Mouse (Mus musculus) MEL (cell line): ENCODE results near the gene Usp3. TPM values are rescaled to one million over a fixed set of nuclear protein-coding genes. Genes with fewer than 3 reads are reported as not detected.

Experiments used
- DNase-seq: peaks from one replicate; pipeline ENCODE4 v3.0.0; 2011; ENCODE audit warnings: low read depth, low spot score
- H3K27ac ChIP-seq: 2 replicates; pipeline ENCODE4 v1.5.1; 2012; ENCODE audit warnings: low read depth, mild to moderate bottlenecking, control low read depth, low read length, moderate library complexity; ENCODE audit not compliant: control insufficient read depth
- H3K27me3 ChIP-seq, 2 experiments: fragments of 150-350 bp in 1 of 2; sonication (generic) in 1 of 2; 2 replicates each; pipeline ENCODE4 v1.6.1; 2012; ENCODE audit warnings: low read length in 2 of 2, mild to moderate bottlenecking in 2 of 2, improper control_type of control experiment in 1 of 2, moderate library complexity in 1 of 2; ENCODE audit not compliant: insufficient read depth in 2 of 2, control insufficient read depth in 1 of 2
- H3K36me3 ChIP-seq, 2 experiments: 2 replicates each; pipeline ENCODE4 v1.6.1; 2012 to 2014; ENCODE audit warnings: low read length in 2 of 2, improper control_type of control experiment in 1 of 2, inconsistent platforms in 1 of 2, mild to moderate bottlenecking in 1 of 2; ENCODE audit not compliant: insufficient read depth in 2 of 2, control insufficient read depth in 1 of 2
- H3K4me1 ChIP-seq, 2 experiments: fragments of 150-350 bp in 1 of 2; sonication (generic) in 1 of 2; 2 replicates each; pipeline ENCODE4 v1.6.1; 2012; ENCODE audit warnings: low read length in 2 of 2, improper control_type of control experiment in 1 of 2, mild to moderate bottlenecking in 1 of 2; ENCODE audit not compliant: insufficient read depth in 2 of 2, control insufficient read depth in 1 of 2
- H3K4me3 ChIP-seq, 2 experiments: fragments of 150-350 bp in 1 of 2; sonication (generic) in 1 of 2; 2 replicates each; pipeline ENCODE4 v1.5.1; 2012; ENCODE audit warnings: low read depth in 2 of 2, low read length in 2 of 2, mild to moderate bottlenecking in 2 of 2, moderate library complexity in 2 of 2, control low read depth in 1 of 2, improper control_type of control experiment in 1 of 2; ENCODE audit not compliant: control insufficient read depth in 1 of 2, insufficient read depth in 1 of 2
- H3K79me2 ChIP-seq: 2 replicates; pipeline ENCODE4 v1.6.1; 2012; ENCODE audit warnings: mild to moderate bottlenecking, low read length, moderate library complexity; ENCODE audit not compliant: control insufficient read depth, poor library complexity, insufficient read depth
- H3K9ac ChIP-seq: 2 replicates; pipeline ENCODE4 v1.6.1; 2012; ENCODE audit warnings: low read depth, mild to moderate bottlenecking, control low read depth, low read length, moderate library complexity; ENCODE audit not compliant: control insufficient read depth, poor library complexity, severe bottlenecking
- H3K9me3 ChIP-seq: fragments of 150-350 bp; sonication (generic); replicated peaks from 2 replicates; pipeline ENCODE4 v1.6.1; 2012; ENCODE audit warnings: mild to moderate bottlenecking, low read length, improper control_type of control experiment, moderate library complexity; ENCODE audit not compliant: insufficient read depth
- CHD1 ChIP-seq: IDR thresholded peaks from 2 replicates; pipeline ENCODE4 v1.6.1; 2012; ENCODE audit warnings: low read depth, mild to moderate bottlenecking, inconsistent platforms, low read length, improper control_type of control experiment
- CTCF ChIP-seq, 3 experiments: IDR thresholded peaks in 2 of 3; conservative IDR thresholded peaks in 1 of 3; 2 replicates each; pipeline ENCODE4 v1.5.1; 2011 to 2012; ENCODE audit warnings: low read length in 3 of 3, low read depth in 2 of 3, mild to moderate bottlenecking in 2 of 3, improper control_type of control experiment in 1 of 3, inconsistent platforms in 1 of 3, mixed read lengths in 1 of 3, moderate library complexity in 1 of 3; ENCODE audit not compliant: control insufficient read depth in 1 of 3, insufficient read depth in 1 of 3, poor library complexity in 1 of 3, severe bottlenecking in 1 of 3
- E2F4 ChIP-seq: IDR thresholded peaks from 2 replicates; pipeline ENCODE4 v1.6.1; 2011; ENCODE audit warnings: low read depth, low read length, improper control_type of control experiment, borderline replicate concordance
- ELF1 ChIP-seq: IDR thresholded peaks from 2 replicates; pipeline ENCODE4 v1.6.1; 2014; ENCODE audit warnings: low read depth, mild to moderate bottlenecking, inconsistent platforms, low read length, improper control_type of control experiment, moderate library complexity
- ETS1 ChIP-seq: IDR thresholded peaks from 2 replicates; pipeline ENCODE4 v1.6.1; 2012; ENCODE audit warnings: low read depth, mild to moderate bottlenecking, inconsistent platforms, low read length, improper control_type of control experiment, moderate library complexity
- GATA1 ChIP-seq: IDR thresholded peaks from 2 replicates; pipeline ENCODE4 v1.6.1; 2011; ENCODE audit warnings: low read depth, low read length, improper control_type of control experiment
- KAT2A ChIP-seq: conservative IDR thresholded peaks from 2 replicates; pipeline ENCODE4 v1.6.1; 2012; ENCODE audit warnings: low read depth, low read length, improper control_type of control experiment, inconsistent platforms
- MAFK ChIP-seq: IDR thresholded peaks from 2 replicates; pipeline ENCODE4 v1.6.1; 2011; ENCODE audit warnings: low read depth, mild to moderate bottlenecking, low read length, improper control_type of control experiment, borderline replicate concordance
- MAX ChIP-seq: IDR thresholded peaks from 2 replicates; pipeline ENCODE4 v1.6.1; 2011; ENCODE audit warnings: low read length, improper control_type of control experiment
- MYB ChIP-seq: IDR thresholded peaks from 2 replicates; pipeline ENCODE4 v1.6.1; 2011; ENCODE audit warnings: mild to moderate bottlenecking, low read depth, low read length, improper control_type of control experiment
- MYC ChIP-seq: IDR thresholded peaks from 2 replicates; pipeline ENCODE4 v1.6.1; 2011; ENCODE audit warnings: low read depth, mild to moderate bottlenecking, low read length, improper control_type of control experiment, moderate library complexity
- NRF1 ChIP-seq: IDR thresholded peaks from 2 replicates; pipeline ENCODE4 v1.6.1; 2014; ENCODE audit warnings: low read depth, mild to moderate bottlenecking, inconsistent platforms, low read length, improper control_type of control experiment, moderate library complexity; ENCODE audit not compliant: poor library complexity, insufficient read depth, severe bottlenecking
- RAD21 ChIP-seq: IDR thresholded peaks from 2 replicates; pipeline ENCODE4 v1.6.1; 2011; ENCODE audit warnings: mild to moderate bottlenecking, low read depth, low read length, improper control_type of control experiment
- RCOR1 ChIP-seq: IDR thresholded peaks from 2 replicates; pipeline ENCODE4 v1.6.1; 2012; ENCODE audit warnings: low read depth, mild to moderate bottlenecking, inconsistent platforms, low read length, improper control_type of control experiment
- SIN3A ChIP-seq: IDR thresholded peaks from 2 replicates; pipeline ENCODE4 v1.6.1; 2012; ENCODE audit warnings: low read length, improper control_type of control experiment, inconsistent platforms
- TBP ChIP-seq: IDR thresholded peaks from 2 replicates; pipeline ENCODE4 v1.8.0; 2011; ENCODE audit warnings: low read depth, low read length, improper control_type of control experiment
- USF1 ChIP-seq: IDR thresholded peaks from 2 replicates; pipeline ENCODE4 v1.6.1; 2014; ENCODE audit warnings: low read depth, mild to moderate bottlenecking, inconsistent platforms, low read length, improper control_type of control experiment, moderate library complexity
- USF2 ChIP-seq, 2 experiments: IDR thresholded peaks; 2 replicates each; pipeline ENCODE4 v1.6.1; 2011 to 2012; ENCODE audit warnings: improper control_type of control experiment in 2 of 2, low read length in 2 of 2, borderline replicate concordance in 1 of 2, inconsistent platforms in 1 of 2, low read depth in 1 of 2, mild to moderate bottlenecking in 1 of 2; ENCODE audit not compliant: insufficient read depth in 1 of 2
- ZC3H11A ChIP-seq: IDR thresholded peaks from 2 replicates; pipeline ENCODE4 v1.6.1; 2012; ENCODE audit warnings: low read depth, mild to moderate bottlenecking, inconsistent platforms, low read length, improper control_type of control experiment
- ZNF384 ChIP-seq: IDR thresholded peaks from 2 replicates; pipeline ENCODE4 v1.6.1; 2012; ENCODE audit warnings: low read depth, mild to moderate bottlenecking, inconsistent platforms, low read length, improper control_type of control experiment
- polyA plus RNA-seq, 2 experiments: library from polyadenylated mRNA; stranded (reverse) in 1 of 2; unstranded in 1 of 2; fragments of >175 nt in 1 of 2; fragments of >200 nt in 1 of 2; gene quantifications; 2 replicates each; pipeline versions ENCODE4 v1.2.1 to v1.2.4; 2012; ENCODE audit warnings: low replicate concordance in 2 of 2, low read depth in 1 of 2; ENCODE audit not compliant: insufficient read length in 2 of 2, insufficient read depth in 1 of 2, missing spikeins in 1 of 2
- total RNA-seq: library from RNA; depleted of rRNA; stranded (reverse); fragments of 300-350 nt; gene quantifications from 2 replicates; pipeline ENCODE4 v1.2.3, GENCODE M21; 2012

Gene Usp3
- total and polyA plus RNA-seq, 3 experiments: 9.8 to 534 (median 22.0) TPM

- TF ChIP-seq NRF1: no peak
- peak; percentile 53 for TF ChIP-seq RAD21
- peak; percentile 90 to 95 (median 94) for TF ChIP-seq CTCF (IDR thresholded peaks at IDR 0.05 in 2 of 3, conservative IDR thresholded peaks at IDR 0.05 in 1 of 3; ENCODE audit: control insufficient read depth in 1 of 3, insufficient read depth in 1 of 3, low read depth in 2 of 3, low read length in 3 of 3, poor library complexity in 1 of 3, severe bottlenecking in 1 of 3)
- TF ChIP-seq E2F4: no peak
- TF ChIP-seq USF2 (IDR thresholded peaks at IDR 0.05; ENCODE audit: borderline replicate concordance in 1 of 2, insufficient read depth in 1 of 2, low read depth in 1 of 2, low read length in 2 of 2): no peak
These were observed 18.6 kb upstream of the Usp3 start (continued) for GRCm38 (mm10) chr9:66611478-66612093.

DNA sequence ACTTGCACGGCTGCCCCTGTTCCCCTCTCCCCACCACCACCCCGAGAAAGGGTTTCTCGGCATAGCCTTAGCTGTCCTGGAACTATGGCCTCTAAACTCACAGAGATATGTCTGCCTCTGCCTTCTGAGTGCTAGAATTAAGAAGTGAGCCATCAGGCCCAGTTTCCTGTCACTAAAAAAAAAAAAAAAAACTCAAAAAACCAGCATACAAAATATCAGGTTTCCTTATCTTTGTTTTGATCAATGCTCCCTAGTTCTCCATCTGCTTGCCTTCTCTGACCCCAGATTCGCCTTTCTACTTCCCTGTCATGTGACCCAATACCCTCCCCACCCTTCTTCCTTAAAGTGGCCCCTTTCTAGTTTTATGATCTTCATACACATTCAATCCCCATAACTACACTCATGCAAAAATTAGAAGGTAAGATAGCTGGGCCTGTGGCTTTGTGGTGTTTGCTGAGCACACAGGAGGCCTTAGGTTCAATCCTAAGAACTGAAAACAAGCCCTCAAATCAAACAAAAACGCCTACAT lies 15.9 kb upstream of the Usp3 start:
- Histone ChIP-seq H3K9me3 (no peaks in the 10 kb centered on the region), H3K27ac (no peak overlapping the region), H3K27me3 (no peaks in the 10 kb centered on the region)
- TF ChIP-seq USF1: peak; percentile 90
- TF ChIP-seq GATA1: peak; percentile 62; the same call in 1 of the 2 replicates
- peak; percentile 91 for TF ChIP-seq ZNF384
- 0 out of 2 replicates have a peak, but pooled peaks have one; percentile 24 for TF ChIP-seq ETS1
- TF ChIP-seq ELF1: 0 out of 2 replicates have a peak, but pooled peaks have one; percentile 23
- TF ChIP-seq CHD1: no peak
- TF ChIP-seq USF2 (IDR thresholded peaks at IDR 0.05; ENCODE audit: borderline replicate concordance in 1 of 2, insufficient read depth in 1 of 2, low read depth in 1 of 2, low read length in 2 of 2): peak in 1 of 2 experiments; percentile 49; a peak in 1 of 4 replicates
- no peak for TF ChIP-seq MYC
- TF ChIP-seq, all 39 proteins: peak for 6
- H3K36me3 ChIP-seq: peaks cover 0 to 25% of the 10 kb centered on the region in 2 experiments; a peak in 2 of 4 replicates
- no peak overlapping the region for H3K4me3 ChIP-seq
- peaks cover 3 to 32% of the 10 kb centered on the region in 2 experiments for H3K4me1 ChIP-seq
- no peaks in the 10 kb centered on the region for H3K79me2 ChIP-seq
- DNase-seq: peak; percentile 43
- no peak overlapping the region for H3K9ac ChIP-seq

DNA sequence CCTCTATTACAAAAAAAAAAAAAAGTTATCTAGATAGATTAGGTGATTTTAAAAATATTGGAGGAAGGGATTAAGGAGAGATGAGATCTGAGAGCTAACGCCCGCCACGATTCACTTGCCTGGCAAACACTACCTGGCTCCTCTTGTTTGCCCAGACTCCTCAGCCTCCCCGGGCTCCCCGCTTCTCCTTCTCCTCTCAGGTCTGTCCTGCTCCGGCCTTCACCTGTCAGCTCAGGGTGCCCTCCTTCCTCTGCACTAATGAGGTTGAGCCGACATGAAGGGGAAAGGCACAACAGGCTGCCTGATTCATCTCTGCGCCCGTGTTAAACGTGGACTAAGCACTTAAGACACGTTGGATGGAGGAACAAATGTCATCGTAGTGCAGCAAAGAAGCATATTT lies 13.9 kb upstream of the Usp3 start:
- Histone ChIP-seq H3K79me2 (no peaks in the 10 kb centered on the region), H3K27me3 (no peaks in the 10 kb centered on the region), H3K9me3 (no peaks in the 10 kb centered on the region)

More for the DNA sequence above, 13.9 kb upstream of the Usp3 start:
- TF ChIP-seq MYB (no peak), RCOR1 (no peak), SIN3A (no peak), MAX (no peak), ZC3H11A (no peak), MAFK (no peak), TBP (no peak), KAT2A (no peak), ETS1 (no peak)
- TF ChIP-seq, all 39 proteins: peak for 0
- Histone ChIP-seq H3K4me1 (peaks cover 3 to 32% of the 10 kb centered on the region in 2 experiments), H3K36me3 (peaks cover 0 to 25% of the 10 kb centered on the region in 2 experiments; a peak in 2 of 4 replicates), H3K27ac (no peak overlapping the region), H3K9ac (no peak overlapping the region), H3K4me3 (no peak overlapping the region)
- no peak for DNase-seq
